Mouse (Mus musculus): Measurements from ENCODE around the gene Esrrg. TPM values are rescaled to one million over a fixed set of nuclear protein-coding genes. Genes with fewer than 3 reads are reported as not detected.

Gene Esrrg
- polyA plus RNA-seq, 1 experiment: not detected

DNA sequence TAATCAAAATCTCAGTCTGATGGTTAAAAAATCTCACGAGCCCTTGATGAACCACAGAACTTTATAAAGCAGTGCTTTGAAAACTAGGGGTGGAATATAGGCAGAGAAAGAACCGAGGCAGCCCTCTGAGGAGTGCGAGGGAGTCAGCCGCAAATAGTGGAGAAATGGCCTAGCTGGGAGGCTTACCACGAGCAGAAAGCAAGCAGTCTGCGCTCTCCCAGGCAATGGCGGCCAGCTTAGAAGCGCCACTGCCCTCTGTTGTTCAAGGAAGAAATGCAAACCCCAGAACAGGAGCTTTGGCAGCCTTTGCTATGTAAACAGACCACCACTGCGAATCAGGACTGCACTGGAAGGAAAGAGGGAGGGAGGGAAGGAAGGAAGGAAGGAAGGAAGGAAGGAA, 365.8 kb downstream of the Esrrg start:
- Histone ChIP-seq H3K4me3 (replicated peaks) (no peak overlapping the region), H3K36me3 (ENCODE audit: control insufficient read depth) (no peaks in the 10 kb centered on the region), H3K4me1 (ENCODE audit: control insufficient read depth) (no peaks in the 10 kb centered on the region), H3K27me3 (ENCODE audit: control insufficient read depth) (no peaks in the 10 kb centered on the region), H3K9me3 (ENCODE audit: control insufficient read depth, low read length) (no peaks in the 10 kb centered on the region; the same call in 1 of the 2 replicates)
- TF ChIP-seq TAL1 (IDR thresholded peaks at IDR 0.05; ENCODE audit: low read length) (no peak), GATA1 (IDR thresholded peaks at IDR 0.05; ENCODE audit: low read length) (no peak)

GRCm38 (mm10) chr1:187975465-187976352, 367.1 kb downstream of the Esrrg start:
- Histone ChIP-seq H3K4me1 (ENCODE audit: control insufficient read depth) (no peaks in the 10 kb centered on the region), H3K27me3 (ENCODE audit: control insufficient read depth) (no peaks in the 10 kb centered on the region), H3K36me3 (ENCODE audit: control insufficient read depth) (no peaks in the 10 kb centered on the region), H3K4me3 (replicated peaks) (no peak overlapping the region), H3K9me3 (ENCODE audit: control insufficient read depth, low read length) (no peaks in the 10 kb centered on the region; the same call in 1 of the 2 replicates)
- TF ChIP-seq TAL1 (IDR thresholded peaks at IDR 0.05; ENCODE audit: low read length) (no peak), GATA1 (IDR thresholded peaks at IDR 0.05; ENCODE audit: low read length) (no peak)

GRCm38 (mm10) chr1:187976353-187976730, 367.8 kb downstream of the Esrrg start:
- TF ChIP-seq GATA1 (IDR thresholded peaks at IDR 0.05; ENCODE audit: low read length): no peak
- TF ChIP-seq TAL1 (IDR thresholded peaks at IDR 0.05; ENCODE audit: low read length): no peak
- Histone ChIP-seq H3K9me3 (ENCODE audit: control insufficient read depth, low read length) (no peaks in the 10 kb centered on the region; the same call in 1 of the 2 replicates), H3K4me3 (replicated peaks) (no peak overlapping the region), H3K36me3 (ENCODE audit: control insufficient read depth) (no peaks in the 10 kb centered on the region), H3K27me3 (ENCODE audit: control insufficient read depth) (no peaks in the 10 kb centered on the region), H3K4me1 (ENCODE audit: control insufficient read depth) (no peaks in the 10 kb centered on the region)

GRCm38 (mm10) chr1:187981028-187981427, 372.4 kb downstream of the Esrrg start:
- TF ChIP-seq TAL1 (IDR thresholded peaks at IDR 0.05; ENCODE audit: low read length) (no peak), GATA1 (IDR thresholded peaks at IDR 0.05; ENCODE audit: low read length) (no peak)
- Histone ChIP-seq H3K27me3 (ENCODE audit: control insufficient read depth) (no peaks in the 10 kb centered on the region), H3K9me3 (ENCODE audit: control insufficient read depth, low read length) (no peaks in the 10 kb centered on the region; the same call in 1 of the 2 replicates), H3K4me1 (ENCODE audit: control insufficient read depth) (no peaks in the 10 kb centered on the region), H3K4me3 (replicated peaks) (no peak overlapping the region), H3K36me3 (ENCODE audit: control insufficient read depth) (no peaks in the 10 kb centered on the region)

DNA sequence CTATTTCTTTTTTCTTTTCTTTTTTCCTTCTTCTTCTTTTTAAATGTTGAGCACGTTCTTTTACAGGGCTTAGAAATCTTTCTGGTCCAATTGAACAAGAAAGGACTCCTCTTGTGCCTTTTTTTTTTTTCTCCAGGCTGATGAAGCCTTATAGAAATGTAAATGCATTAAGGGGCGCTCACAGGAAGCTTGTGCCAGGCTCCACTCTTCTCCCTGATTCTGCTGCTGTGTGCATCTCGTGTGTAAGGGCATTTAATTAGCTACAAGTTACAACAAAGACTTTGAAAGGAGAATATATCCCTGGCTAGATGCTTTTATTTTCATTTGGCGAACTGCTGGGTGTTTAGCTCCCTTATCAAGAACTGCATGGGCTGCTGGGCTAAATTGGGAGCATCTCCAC, 374.6 kb downstream of the Esrrg start:
- Histone ChIP-seq H3K9me3 (ENCODE audit: control insufficient read depth, low read length) (no peaks in the 10 kb centered on the region; the same call in 1 of the 2 replicates), H3K36me3 (ENCODE audit: control insufficient read depth) (no peaks in the 10 kb centered on the region), H3K4me3 (replicated peaks) (no peak overlapping the region), H3K27me3 (ENCODE audit: control insufficient read depth) (no peaks in the 10 kb centered on the region), H3K4me1 (ENCODE audit: control insufficient read depth) (no peaks in the 10 kb centered on the region)
- no peak for TF ChIP-seq GATA1 (IDR thresholded peaks at IDR 0.05; ENCODE audit: low read length)
- no peak for TF ChIP-seq TAL1 (IDR thresholded peaks at IDR 0.05; ENCODE audit: low read length)

DNA sequence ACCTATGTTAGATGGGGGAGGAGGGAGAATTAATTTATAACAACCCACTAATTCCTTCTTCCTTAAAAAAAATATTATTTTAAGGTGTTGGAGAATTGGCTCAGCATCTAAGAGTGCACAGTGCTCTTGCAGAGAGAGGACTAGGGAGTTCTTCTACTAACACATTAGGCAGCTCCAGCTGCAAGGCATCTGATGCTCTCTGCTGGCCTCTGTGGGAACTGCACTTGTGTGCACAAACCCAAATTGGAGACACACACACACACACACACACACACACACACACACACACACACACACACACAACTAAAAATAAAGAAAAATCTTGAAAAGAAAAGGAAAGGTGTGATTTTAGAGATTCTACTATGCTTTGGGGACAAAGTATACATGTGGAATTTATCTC, 381.6 kb downstream of the Esrrg start:
- Histone ChIP-seq H3K4me3 (replicated peaks) (no peak overlapping the region), H3K9me3 (ENCODE audit: control insufficient read depth, low read length) (no peaks in the 10 kb centered on the region), H3K4me1 (ENCODE audit: control insufficient read depth) (no peaks in the 10 kb centered on the region), H3K27me3 (ENCODE audit: control insufficient read depth) (no peaks in the 10 kb centered on the region), H3K36me3 (ENCODE audit: control insufficient read depth) (no peaks in the 10 kb centered on the region)
- TF ChIP-seq TAL1 (IDR thresholded peaks at IDR 0.05; ENCODE audit: low read length): no peak
- TF ChIP-seq GATA1 (IDR thresholded peaks at IDR 0.05; ENCODE audit: low read length): no peak

- H3K9me3 ChIP-seq (ENCODE audit: control insufficient read depth, low read length): no peaks in the 10 kb centered on the region
- H3K27me3 ChIP-seq (ENCODE audit: control insufficient read depth): peaks cover 14% of the 10 kb centered on the region
- H3K4me3 ChIP-seq (replicated peaks): no peak overlapping the region
- no peak for TF ChIP-seq GATA1 (IDR thresholded peaks at IDR 0.05; ENCODE audit: low read length)
- TF ChIP-seq TAL1 (IDR thresholded peaks at IDR 0.05; ENCODE audit: low read length): no peak
- no peaks in the 10 kb centered on the region for H3K4me1 ChIP-seq (ENCODE audit: control insufficient read depth)
- no peaks in the 10 kb centered on the region for H3K36me3 ChIP-seq (ENCODE audit: control insufficient read depth)
Observed at GRCm38 (mm10) chr1:187997584-187998338, 389.2 kb downstream of the Esrrg start.

DNA sequence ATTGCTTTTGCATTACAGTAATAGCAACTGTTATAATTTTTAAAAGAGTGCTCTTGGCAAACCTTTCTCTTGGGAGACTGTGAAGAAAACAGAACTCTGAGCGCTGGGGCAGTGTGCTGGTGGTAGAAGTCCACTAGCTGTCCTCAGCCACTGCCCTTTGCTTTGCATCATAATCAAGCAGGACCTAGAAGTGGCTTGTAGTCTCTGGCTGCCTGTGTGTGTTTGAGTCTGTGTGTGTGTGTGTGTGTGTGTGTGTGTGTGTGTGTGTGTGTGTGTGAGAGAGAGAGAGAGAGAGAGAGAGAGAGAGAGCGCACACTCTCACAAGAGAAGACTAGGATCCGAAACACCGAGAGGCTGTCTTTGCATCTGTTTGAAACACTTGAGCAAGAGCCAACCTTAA, 390.5 kb downstream of the Esrrg start:
- Histone ChIP-seq H3K4me1 (ENCODE audit: control insufficient read depth) (no peaks in the 10 kb centered on the region), H3K4me3 (replicated peaks) (no peak overlapping the region), H3K36me3 (ENCODE audit: control insufficient read depth) (no peaks in the 10 kb centered on the region), H3K9me3 (ENCODE audit: control insufficient read depth, low read length) (no peaks in the 10 kb centered on the region), H3K27me3 (ENCODE audit: control insufficient read depth) (peaks cover 14% of the 10 kb centered on the region)
- TF ChIP-seq TAL1 (IDR thresholded peaks at IDR 0.05; ENCODE audit: low read length) (no peak), GATA1 (IDR thresholded peaks at IDR 0.05; ENCODE audit: low read length) (no peak)

GRCm38 (mm10) chr1:188000189-188000588, 391.6 kb downstream of the Esrrg start:
- no peak overlapping the region for H3K4me3 ChIP-seq (replicated peaks)
- H3K4me1 ChIP-seq (ENCODE audit: control insufficient read depth): no peaks in the 10 kb centered on the region
- no peaks in the 10 kb centered on the region for H3K9me3 ChIP-seq (ENCODE audit: control insufficient read depth, low read length)
- H3K36me3 ChIP-seq (ENCODE audit: control insufficient read depth): no peaks in the 10 kb centered on the region
- TF ChIP-seq TAL1 (IDR thresholded peaks at IDR 0.05; ENCODE audit: low read length): no peak
- TF ChIP-seq GATA1 (IDR thresholded peaks at IDR 0.05; ENCODE audit: low read length): no peak
- H3K27me3 ChIP-seq (ENCODE audit: control insufficient read depth): peaks cover 14% of the 10 kb centered on the region
